Mouse (Mus musculus): ENCODE results near the gene Rrh. TPM values are rescaled to one million over a fixed set of nuclear protein-coding genes. Genes with fewer than 3 reads are reported as not detected.

Gene Rrh
- total and polyA plus RNA-seq, 2 experiments, result 0.09 TPM; not detected in 1

DNA sequence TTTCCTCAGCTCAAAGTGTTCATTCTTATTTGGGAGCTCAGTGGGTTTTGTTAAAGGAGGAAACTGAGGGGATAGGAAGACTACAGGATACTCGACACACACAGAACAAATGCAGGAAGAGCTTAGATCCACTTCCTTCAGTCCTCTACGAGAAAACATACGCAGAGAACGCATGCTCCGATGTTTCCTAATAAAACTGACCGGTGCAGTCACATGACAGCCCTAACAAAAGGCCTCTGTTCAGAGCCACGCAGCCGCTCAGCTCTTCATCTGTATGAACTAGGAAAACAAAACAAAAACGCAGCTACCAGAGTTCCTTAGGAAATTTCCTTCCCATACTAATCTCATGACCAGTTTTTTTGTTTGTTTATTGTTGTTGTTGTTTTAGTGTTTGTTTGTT is 1.5 kb downstream of the Rrh start:
- Histone ChIP-seq H3K79me2 (ENCODE audit: control insufficient read depth, insufficient read depth, low read length) (no peaks in the 10 kb centered on the region), H3K27me3 (ENCODE audit: control insufficient read depth, insufficient read depth, low read length) (no peaks in the 10 kb centered on the region), H3K27ac (replicated peaks; ENCODE audit: insufficient read depth, low read depth, low read length) (no peak overlapping the region), H3K36me3 (ENCODE audit: control insufficient read depth, insufficient read depth, low read length) (peaks cover 6% of the 10 kb centered on the region; the same call in 1 of the 2 replicates), H3K4me3 (ENCODE audit: insufficient read depth, low read depth, low read length) (no peak overlapping the region), H3K4me1 (ENCODE audit: control insufficient read depth, insufficient read depth, low read length) (peaks cover 6% of the 10 kb centered on the region), H3K9ac (ENCODE audit: low read depth, low read length) (no peak overlapping the region)
- DNase-seq (ENCODE audit: extremely low read depth, low read depth, low spot score), result no peak
- WGBS, result 87% methylated on average over 9 of the region's 9 CpGs
- no peak for TF ChIP-seq CTCF (IDR thresholded peaks at IDR 0.05; ENCODE audit: low read depth, low read length)
- no peak for TF ChIP-seq POLR2A (IDR thresholded peaks at IDR 0.05; ENCODE audit: extremely low read depth, insufficient read depth, low read length)

DNA sequence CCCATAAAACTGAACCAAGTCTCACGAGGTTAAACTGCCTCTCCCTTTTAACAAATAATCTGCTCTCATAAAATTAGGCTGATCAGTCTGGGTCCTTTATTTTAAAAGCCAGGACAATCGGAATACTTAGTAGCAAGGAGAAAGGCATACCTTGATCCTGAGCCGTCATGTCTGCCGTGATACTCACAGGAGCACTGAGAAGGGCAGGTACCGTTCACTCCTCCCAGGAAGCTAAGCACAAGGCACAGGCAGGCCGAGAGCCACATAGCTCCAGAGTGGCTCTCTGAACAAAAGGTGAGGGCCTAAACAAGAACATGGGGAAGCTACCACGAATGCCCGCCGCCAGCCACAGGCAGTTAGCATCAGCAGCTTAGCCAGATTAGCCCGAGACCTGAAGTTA is 18.6 kb downstream of the Rrh start, which contains the start of gene Lrit3:
Lrit3 (minus strand) TSS at position 266 of the 400 bp plus-strand sequence.
- no peak for DNase-seq (ENCODE audit: extremely low read depth, low read depth, low spot score)
- no peak within 1 kb of the TSS for H3K4me3 ChIP-seq (ENCODE audit: insufficient read depth, low read depth, low read length)
- 80% methylated on average over 10 of the region's 10 CpGs for WGBS

DNA sequence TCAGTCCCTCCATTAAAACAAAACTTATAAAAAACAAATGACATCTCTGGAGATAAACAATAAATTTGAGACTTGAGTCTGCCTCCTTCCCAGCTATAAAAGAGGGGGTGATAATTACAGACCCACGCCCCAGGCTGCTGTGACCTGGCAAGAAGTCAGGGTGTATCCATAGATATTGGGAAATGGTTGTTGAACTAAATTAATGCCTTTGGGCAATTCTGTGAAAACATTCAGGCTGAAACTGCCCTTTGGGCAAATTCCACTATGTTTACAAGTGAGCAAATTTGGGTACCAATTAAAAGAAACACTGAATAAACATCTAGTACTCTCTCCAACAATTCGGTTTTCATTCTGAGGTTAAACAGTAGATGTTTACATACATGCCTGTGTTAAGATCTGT is 23.4 kb downstream of the Rrh start:
- H3K27ac ChIP-seq (replicated peaks; ENCODE audit: insufficient read depth, low read depth, low read length), result no peak overlapping the region
- 55% methylated on average over 2 of the region's 2 CpGs for WGBS
- H3K9ac ChIP-seq (ENCODE audit: low read depth, low read length), result no peak overlapping the region
- no peaks in the 10 kb centered on the region for H3K27me3 ChIP-seq (ENCODE audit: control insufficient read depth, insufficient read depth, low read length)
- no peaks in the 10 kb centered on the region for H3K79me2 ChIP-seq (ENCODE audit: control insufficient read depth, insufficient read depth, low read length)
- H3K4me3 ChIP-seq (ENCODE audit: insufficient read depth, low read depth, low read length), result no peak overlapping the region
- TF ChIP-seq POLR2A (IDR thresholded peaks at IDR 0.05; ENCODE audit: extremely low read depth, insufficient read depth, low read length) (no peak), CTCF (IDR thresholded peaks at IDR 0.05; ENCODE audit: low read depth, low read length) (no peak)
- no peaks in the 10 kb centered on the region for H3K36me3 ChIP-seq (ENCODE audit: control insufficient read depth, insufficient read depth, low read length)
- no peaks in the 10 kb centered on the region for H3K4me1 ChIP-seq (ENCODE audit: control insufficient read depth, insufficient read depth, low read length)
- DNase-seq (ENCODE audit: extremely low read depth, low read depth, low spot score), result no peak

More for the DNA sequence above, 18.6 kb downstream of the Rrh start, which contains the start of gene Lrit3:
- Histone ChIP-seq H3K4me1 (ENCODE audit: control insufficient read depth, insufficient read depth, low read length) (no peaks in the 10 kb centered on the region), H3K27me3 (ENCODE audit: control insufficient read depth, insufficient read depth, low read length) (no peaks in the 10 kb centered on the region), H3K9ac (ENCODE audit: low read depth, low read length) (no peak within 1 kb of the TSS), H3K27ac (replicated peaks; ENCODE audit: insufficient read depth, low read depth, low read length) (no peak within 1 kb of the TSS), H3K36me3 (ENCODE audit: control insufficient read depth, insufficient read depth, low read length) (no peaks in the 10 kb centered on the region), H3K79me2 (ENCODE audit: control insufficient read depth, insufficient read depth, low read length) (no peaks in the 10 kb centered on the region)
- TF ChIP-seq POLR2A (IDR thresholded peaks at IDR 0.05; ENCODE audit: extremely low read depth, insufficient read depth, low read length), result no peak
- TF ChIP-seq CTCF (IDR thresholded peaks at IDR 0.05; ENCODE audit: low read depth, low read length), result no peak

DNA sequence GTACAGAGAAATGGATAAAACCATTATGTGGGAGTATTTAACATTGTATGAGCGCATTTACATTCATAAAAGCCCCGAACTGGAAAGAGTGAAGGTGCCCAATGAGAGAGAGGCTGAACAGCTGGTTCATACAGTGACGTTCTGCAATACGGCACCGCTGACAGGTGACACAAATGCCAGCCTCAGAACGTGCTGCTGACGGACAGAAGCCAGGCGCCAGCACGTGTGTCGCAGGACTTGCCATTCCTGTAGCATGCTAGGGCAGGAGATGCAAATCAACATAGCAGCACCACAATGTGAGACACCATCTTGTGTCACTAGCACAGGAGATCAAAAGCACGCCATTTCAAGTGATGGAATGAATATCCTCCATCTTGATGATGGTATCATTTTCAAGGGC is 23.8 kb downstream of the Rrh start:
- Histone ChIP-seq H3K27ac (replicated peaks; ENCODE audit: insufficient read depth, low read depth, low read length) (no peak overlapping the region), H3K27me3 (ENCODE audit: control insufficient read depth, insufficient read depth, low read length) (no peaks in the 10 kb centered on the region), H3K79me2 (ENCODE audit: control insufficient read depth, insufficient read depth, low read length) (no peaks in the 10 kb centered on the region), H3K9ac (ENCODE audit: low read depth, low read length) (no peak overlapping the region), H3K36me3 (ENCODE audit: control insufficient read depth, insufficient read depth, low read length) (no peaks in the 10 kb centered on the region), H3K4me1 (ENCODE audit: control insufficient read depth, insufficient read depth, low read length) (no peaks in the 10 kb centered on the region), H3K4me3 (ENCODE audit: insufficient read depth, low read depth, low read length) (no peak overlapping the region)
- TF ChIP-seq CTCF (IDR thresholded peaks at IDR 0.05; ENCODE audit: low read depth, low read length) (no peak), POLR2A (IDR thresholded peaks at IDR 0.05; ENCODE audit: extremely low read depth, insufficient read depth, low read length) (no peak)
- 88% methylated on average over 11 of the region's 11 CpGs for WGBS
- no peak for DNase-seq (ENCODE audit: extremely low read depth, low read depth, low spot score)

DNA sequence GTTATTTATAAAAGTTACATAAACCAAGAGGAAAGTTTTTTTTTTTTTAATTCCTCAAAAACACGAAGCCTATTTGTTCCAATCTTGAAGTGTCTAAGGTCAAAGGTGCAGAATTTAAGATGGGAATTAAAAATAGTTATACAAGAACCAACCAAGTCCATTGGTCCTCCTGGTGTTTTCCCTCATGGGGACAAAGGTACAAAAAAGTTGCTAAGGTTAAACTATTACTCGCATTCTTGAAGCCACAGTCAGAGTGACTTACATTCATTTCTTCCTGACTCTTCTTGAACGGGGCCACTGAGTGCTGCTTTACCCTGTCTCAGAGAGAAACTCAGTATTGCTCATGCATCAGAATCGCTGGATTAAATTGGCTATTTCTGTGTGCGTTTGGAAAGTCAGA is 25.0 kb downstream of the Rrh start:
- Histone ChIP-seq H3K4me3 (ENCODE audit: insufficient read depth, low read depth, low read length) (no peak overlapping the region), H3K79me2 (ENCODE audit: control insufficient read depth, insufficient read depth, low read length) (no peaks in the 10 kb centered on the region), H3K36me3 (ENCODE audit: control insufficient read depth, insufficient read depth, low read length) (no peaks in the 10 kb centered on the region), H3K27ac (replicated peaks; ENCODE audit: insufficient read depth, low read depth, low read length) (no peak overlapping the region), H3K4me1 (ENCODE audit: control insufficient read depth, insufficient read depth, low read length) (no peaks in the 10 kb centered on the region), H3K27me3 (ENCODE audit: control insufficient read depth, insufficient read depth, low read length) (no peaks in the 10 kb centered on the region), H3K9ac (ENCODE audit: low read depth, low read length) (no peak overlapping the region)
- TF ChIP-seq CTCF (IDR thresholded peaks at IDR 0.05; ENCODE audit: low read depth, low read length), result no peak
- TF ChIP-seq POLR2A (IDR thresholded peaks at IDR 0.05; ENCODE audit: extremely low read depth, insufficient read depth, low read length), result no peak
- 65% methylated on average over 5 of the region's 5 CpGs for WGBS
- no peak for DNase-seq (ENCODE audit: extremely low read depth, low read depth, low spot score)

DNA sequence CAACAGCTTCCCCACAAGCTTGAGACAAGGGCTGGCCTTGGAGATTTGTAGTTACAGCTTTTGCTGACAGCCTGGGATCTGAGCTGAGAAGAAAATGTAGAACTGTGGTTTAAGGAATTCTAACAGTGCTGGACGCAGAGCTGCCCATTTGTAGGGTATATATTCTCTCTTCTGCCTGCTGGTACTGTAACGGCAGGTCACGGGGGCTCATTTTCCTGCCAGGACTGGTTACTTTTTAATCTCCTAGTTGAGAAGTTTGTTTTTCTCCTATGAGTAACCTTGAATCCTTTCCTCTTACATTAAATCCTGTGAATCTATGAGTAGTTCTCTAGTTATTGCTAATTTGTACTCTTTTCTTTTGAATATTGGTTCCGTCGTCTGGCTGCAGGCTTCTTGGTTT is 28.6 kb downstream of the Rrh start:
- H3K9ac ChIP-seq (ENCODE audit: low read depth, low read length), result no peak overlapping the region
- TF ChIP-seq POLR2A (IDR thresholded peaks at IDR 0.05; ENCODE audit: extremely low read depth, insufficient read depth, low read length), result no peak
- TF ChIP-seq CTCF (IDR thresholded peaks at IDR 0.05; ENCODE audit: low read depth, low read length), result no peak
- WGBS, result 65% methylated on average over 5 of the region's 5 CpGs
- DNase-seq (ENCODE audit: extremely low read depth, low read depth, low spot score), result no peak
- H3K36me3 ChIP-seq (ENCODE audit: control insufficient read depth, insufficient read depth, low read length), result no peaks in the 10 kb centered on the region
- no peak overlapping the region for H3K27ac ChIP-seq (replicated peaks; ENCODE audit: insufficient read depth, low read depth, low read length)
- H3K4me1 ChIP-seq (ENCODE audit: control insufficient read depth, insufficient read depth, low read length), result no peaks in the 10 kb centered on the region
- no peak overlapping the region for H3K4me3 ChIP-seq (ENCODE audit: insufficient read depth, low read depth, low read length)
- no peaks in the 10 kb centered on the region for H3K27me3 ChIP-seq (ENCODE audit: control insufficient read depth, insufficient read depth, low read length)
- H3K79me2 ChIP-seq (ENCODE audit: control insufficient read depth, insufficient read depth, low read length), result no peaks in the 10 kb centered on the region
